Mouse (Mus musculus): ENCODE results near the gene Olfr1014. TPM values are rescaled to one million over a fixed set of nuclear protein-coding genes. Genes with fewer than 3 reads are reported as not detected.

Gene Olfr1014
- not detected for total RNA-seq (2021)

DNA sequence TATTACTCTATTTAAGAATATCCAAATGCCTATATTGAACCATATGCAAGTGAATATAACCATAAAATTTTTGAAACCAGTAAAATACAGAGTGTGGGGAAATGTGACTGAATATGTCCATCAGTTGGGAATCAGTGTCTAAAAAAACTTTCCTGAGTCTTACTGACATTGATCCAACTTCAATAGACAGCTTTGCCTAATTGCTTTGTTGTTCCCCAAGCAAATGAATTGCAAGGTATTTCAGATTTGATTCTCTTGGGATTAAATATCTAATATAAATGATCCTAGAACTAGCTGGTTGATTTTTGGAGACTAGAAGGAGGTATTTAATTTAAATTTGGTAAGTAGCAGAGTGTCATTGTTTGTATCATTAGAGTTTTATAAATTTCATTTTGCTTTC lies at the start of gene Olfr1014:
TSS of gene Olfr1014 (plus strand) at position 301 of the 400 bp plus-strand sequence.
- intact Hi-C loops (cut with DNase I) = no loop called here
- DNase-seq = no peak

DNA sequence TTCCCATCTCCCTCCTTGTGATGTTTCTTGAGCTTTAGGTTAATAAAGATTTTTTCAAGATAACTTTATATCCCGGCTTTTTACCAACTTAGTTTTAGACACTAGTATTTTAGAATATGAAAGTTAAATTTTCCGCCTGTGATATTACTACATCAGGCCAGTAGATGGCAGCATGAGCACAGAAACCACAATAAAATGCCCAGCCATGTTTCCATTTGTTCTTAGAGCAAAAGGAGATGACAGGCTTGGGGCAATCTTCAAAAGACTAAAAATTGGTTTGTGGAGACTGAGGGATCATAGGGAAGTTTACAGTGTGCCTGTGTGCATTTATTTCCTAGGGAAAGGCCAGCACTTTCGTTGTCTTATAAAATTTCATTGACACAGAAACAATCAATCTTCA lies 46.7 kb upstream of the Olfr1014 start:
- intact Hi-C loops (cut with DNase I) = loop anchor here (1.0 to 10.0 kb wide), 2 partner anchors 601 to 739 kb away; no protein-coding TSS in a partner anchor
- DNase-seq = peak; percentile 9 to 37

DNA sequence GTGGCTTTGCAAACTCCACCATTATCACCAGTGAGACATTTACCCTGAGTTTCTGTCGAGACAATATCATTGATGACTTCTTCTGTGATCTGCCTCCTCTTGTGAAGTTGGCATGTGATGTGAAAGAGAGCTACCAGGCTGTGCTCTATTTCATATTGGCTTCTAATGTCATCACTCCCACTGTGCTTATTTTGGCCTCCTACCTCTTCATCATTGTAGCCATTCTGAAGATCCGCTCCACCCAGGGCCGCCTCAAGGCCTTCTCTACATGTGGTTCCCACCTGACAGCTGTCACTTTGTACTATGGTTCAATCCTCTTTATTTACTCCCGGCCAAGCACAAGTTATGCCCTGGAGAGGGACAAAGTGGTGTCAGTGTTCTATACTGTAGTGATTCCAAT lies 18.7 kb upstream of the Olfr1014 start:
- intact Hi-C loops (cut with DNase I) = no loop called here
- no peak for DNase-seq

DNA sequence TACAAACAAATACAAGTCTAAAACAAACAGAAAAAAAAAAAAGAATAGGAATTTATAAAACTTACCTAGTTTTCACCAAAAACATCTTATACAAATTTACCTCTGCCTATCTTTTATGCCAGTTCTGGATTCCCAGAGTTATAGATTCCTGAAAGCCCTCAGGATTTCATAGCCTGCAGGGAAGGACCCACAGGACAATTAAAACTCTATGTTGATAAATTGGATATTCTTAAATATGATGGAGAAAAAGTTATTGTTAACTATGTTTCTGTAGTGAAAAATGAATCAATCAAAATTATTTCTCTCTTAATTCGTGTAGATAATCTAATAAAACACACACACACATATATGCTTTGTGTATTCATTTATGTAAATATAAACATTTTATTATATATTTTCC lies 9.8 kb upstream of the Olfr1014 start, which contains the start of gene Olfr1012:
TSS of gene Olfr1012 (minus strand) at position 101 of the 400 bp plus-strand sequence.
- no peak for DNase-seq
- intact Hi-C loops (cut with DNase I) = no loop called here

DNA sequence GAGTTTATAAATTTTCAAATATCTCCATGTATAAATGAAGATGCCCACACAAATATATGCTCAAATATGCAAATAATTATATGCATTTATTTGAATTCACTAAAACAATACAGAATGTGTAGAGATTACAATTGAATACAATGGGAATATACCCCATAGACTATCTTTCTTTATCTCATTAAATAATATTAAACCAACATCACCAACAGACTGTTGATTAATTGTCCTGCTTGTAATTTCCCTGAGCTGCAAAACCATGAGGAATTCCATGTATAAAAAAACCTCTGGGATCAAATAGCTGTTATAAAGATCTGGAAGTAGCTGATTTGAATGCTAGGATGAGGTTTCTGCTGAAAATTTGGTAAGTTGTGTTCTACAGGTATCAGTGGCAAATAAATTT lies 5.7 kb upstream of the Olfr1014 start, which contains the start of gene Olfr1013:
TSS of gene Olfr1013 (plus strand) at position 301 of the 400 bp plus-strand sequence.
- DNase-seq = no peak
- intact Hi-C loops (cut with DNase I) = no loop called here

DNA sequence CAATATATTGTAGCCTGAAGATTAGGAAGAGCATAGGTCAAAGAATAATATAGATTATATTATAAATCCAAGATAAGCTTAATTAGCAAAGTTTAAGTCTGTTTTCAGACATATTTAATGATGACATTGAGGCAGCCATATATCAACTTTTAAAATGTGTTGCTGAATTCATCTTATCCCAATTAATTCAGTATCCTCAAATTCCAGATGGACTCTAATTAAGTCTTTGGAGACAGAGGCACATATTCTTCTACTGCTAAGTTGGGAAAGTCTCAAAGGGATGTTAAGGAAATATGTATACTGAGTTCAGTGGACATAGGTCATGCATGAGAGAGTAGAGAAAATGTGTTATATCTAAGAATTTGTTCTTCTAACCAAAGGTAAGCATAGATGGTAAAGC lies 9.2 kb downstream of the Olfr1014 start, which contains the start of gene Olfr1015:
TSS of gene Olfr1015 (plus strand) at position 301 of the 400 bp plus-strand sequence.
- intact Hi-C loops (cut with DNase I) = no loop called here

DNA sequence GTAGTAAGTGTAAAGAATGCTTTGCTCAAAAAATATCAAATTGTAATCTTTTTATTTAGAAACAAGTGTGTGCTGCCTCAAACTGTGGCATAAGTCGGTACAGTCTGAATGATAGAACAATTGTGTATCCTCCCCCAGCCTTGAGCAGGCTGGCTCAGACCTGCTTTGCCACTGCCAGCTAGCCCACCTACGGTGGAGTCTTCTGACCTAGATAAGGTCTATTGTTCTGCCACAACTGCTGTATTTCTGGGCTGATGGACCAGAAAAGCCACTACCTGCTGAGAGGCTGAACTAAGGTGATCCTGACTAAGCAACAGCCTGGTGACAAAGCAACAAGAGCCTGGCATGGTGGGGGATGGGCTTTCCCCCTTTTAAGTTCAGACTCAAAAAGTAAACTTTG lies 19.8 kb downstream of the Olfr1014 start:
- no peak for DNase-seq
- intact Hi-C loops (cut with DNase I) = no loop called here

More for the DNA sequence above, 9.2 kb downstream of the Olfr1014 start, which contains the start of gene Olfr1015:
- no peak for DNase-seq

DNA sequence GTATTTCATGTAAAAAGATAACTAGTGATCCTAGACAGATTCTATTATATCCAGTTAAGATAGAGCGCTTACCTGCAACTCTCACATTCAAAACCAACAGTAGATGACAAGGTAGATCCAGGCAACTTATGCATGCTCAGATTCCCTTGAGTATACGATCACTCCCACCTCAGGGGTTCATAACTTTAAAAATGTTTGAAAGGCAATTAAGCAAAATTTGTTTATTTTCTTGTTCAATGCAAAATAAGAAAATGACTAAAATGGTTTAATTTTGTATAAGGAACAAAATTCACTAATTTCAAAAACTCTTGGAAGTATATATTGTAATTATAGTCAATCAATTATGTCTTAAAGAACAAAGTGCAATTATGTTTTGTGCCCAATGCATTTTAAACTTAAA lies 29.9 kb downstream of the Olfr1014 start, which contains the start of gene Olfr1016:
TSS of gene Olfr1016 (minus strand) at position 101 of the 400 bp plus-strand sequence.
- intact Hi-C loops (cut with DNase I) = no loop called here
- DNase-seq = no peak

DNA sequence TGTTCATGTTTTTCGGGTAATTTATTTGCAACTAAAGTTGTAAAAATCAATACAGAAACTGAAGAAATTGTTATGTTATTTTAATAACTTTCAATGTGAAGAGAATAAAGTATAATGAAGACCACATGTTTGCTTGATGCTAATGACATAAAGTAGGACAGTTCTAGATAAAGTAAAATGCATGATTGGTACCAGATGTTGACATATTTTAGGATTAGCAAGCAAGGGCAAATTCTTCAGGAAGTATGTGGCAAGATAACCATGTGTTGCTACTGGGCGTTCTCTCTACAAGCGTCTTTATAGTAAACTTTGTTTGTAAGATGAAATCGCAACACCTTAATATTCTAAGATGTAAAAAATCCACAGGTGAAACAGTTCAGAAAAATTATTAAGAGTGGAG lies 32.0 kb downstream of the Olfr1014 start:
- intact Hi-C loops (cut with DNase I) = no loop called here
- no peak for DNase-seq

DNA sequence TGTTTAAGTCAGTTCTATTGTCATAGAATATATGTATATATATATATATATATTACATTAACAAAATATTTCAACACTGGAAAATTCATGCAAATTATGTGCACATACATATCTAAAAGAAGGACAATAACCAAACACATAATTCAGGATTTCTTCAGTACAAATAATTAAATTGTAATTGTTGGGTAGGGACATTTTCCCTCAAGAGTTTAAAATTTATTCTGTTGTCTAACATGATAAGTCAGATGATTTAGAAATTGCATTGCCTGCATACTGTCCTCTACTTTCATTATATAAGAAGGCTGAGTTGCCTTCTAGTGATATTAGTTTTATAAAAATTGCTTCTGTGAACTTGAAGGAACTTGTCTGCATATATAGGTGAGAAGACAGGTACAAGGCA lies 45.7 kb downstream of the Olfr1014 start, which contains the start of gene Olfr1018:
TSS of gene Olfr1018 (plus strand) at position 301 of the 400 bp plus-strand sequence.
- intact Hi-C loops (cut with DNase I) = no loop called here
- no peak for DNase-seq

Other genes starting within 250 kb of the Olfr1014 start
- gene Olfr996, start 193.5 kb upstream of the Olfr1014 start, total RNA-seq (2021) = not detected
- gene Olfr998, start 183.8 kb upstream of the Olfr1014 start, total RNA-seq (2021) = not detected
- not detected for gene Olfr1000, start 160.8 kb upstream of the Olfr1014 start, total RNA-seq (2021)
- gene Olfr1002, start 122.0 kb upstream of the Olfr1014 start, total RNA-seq (2021) = not detected
- gene Olfr154, start 108.3 kb upstream of the Olfr1014 start, total RNA-seq (2021) = not detected
- not detected for gene Olfr1006, start 93.9 kb upstream of the Olfr1014 start, total RNA-seq (2021)
- gene Olfr1008, start 83.3 kb upstream of the Olfr1014 start, total RNA-seq (2021) = not detected
- gene Olfr1009, start 57.3 kb upstream of the Olfr1014 start, total RNA-seq (2021) = not detected
- not detected for gene Olfr1012, start 9.9 kb upstream of the Olfr1014 start, total RNA-seq (2021)
- not detected for gene Olfr1013, start 5.6 kb upstream of the Olfr1014 start, total RNA-seq (2021)
- not detected for gene Olfr1015, start 9.3 kb downstream of the Olfr1014 start, total RNA-seq (2021)
- gene Olfr1016, start 29.8 kb downstream of the Olfr1014 start, total RNA-seq (2021) = not detected
- gene Olfr1018, start 45.8 kb downstream of the Olfr1014 start, total RNA-seq (2021) = not detected
- not detected for gene Olfr1019, start 72.8 kb downstream of the Olfr1014 start, total RNA-seq (2021)
- not detected for gene Olfr1020, start 74.3 kb downstream of the Olfr1014 start, total RNA-seq (2021)
- not detected for gene Olfr1022, start 95.9 kb downstream of the Olfr1014 start, total RNA-seq (2021)
- not detected for gene Olfr1023, start 112.9 kb downstream of the Olfr1014 start, total RNA-seq (2021)
- not detected for gene Olfr1024, start 132.3 kb downstream of the Olfr1014 start, total RNA-seq (2021)
- not detected for gene Olfr1025-ps1, start 142.5 kb downstream of the Olfr1014 start, total RNA-seq (2021)
- gene Olfr1026, start 148.8 kb downstream of the Olfr1014 start, total RNA-seq (2021) = not detected
- not detected for gene Olfr1028, start 177.7 kb downstream of the Olfr1014 start, total RNA-seq (2021)
- not detected for gene Olfr1029, start 201.2 kb downstream of the Olfr1014 start, total RNA-seq (2021)
- not detected for gene Olfr1030, start 206.6 kb downstream of the Olfr1014 start, total RNA-seq (2021)
- gene Olfr1031, start 217.6 kb downstream of the Olfr1014 start, total RNA-seq (2021) = not detected
- gene Olfr1032, start 232.8 kb downstream of the Olfr1014 start, total RNA-seq (2021) = not detected
- gene Olfr1033, start 247.9 kb downstream of the Olfr1014 start, total RNA-seq (2021) = 1 to 10 TPM; 1.2 to 8.1 TPM

All from heart, postnatal 10 days (tissue).